Comparison of ENCODE assay signal across 10 mouse cellular contexts in the genomic region with DNA sequence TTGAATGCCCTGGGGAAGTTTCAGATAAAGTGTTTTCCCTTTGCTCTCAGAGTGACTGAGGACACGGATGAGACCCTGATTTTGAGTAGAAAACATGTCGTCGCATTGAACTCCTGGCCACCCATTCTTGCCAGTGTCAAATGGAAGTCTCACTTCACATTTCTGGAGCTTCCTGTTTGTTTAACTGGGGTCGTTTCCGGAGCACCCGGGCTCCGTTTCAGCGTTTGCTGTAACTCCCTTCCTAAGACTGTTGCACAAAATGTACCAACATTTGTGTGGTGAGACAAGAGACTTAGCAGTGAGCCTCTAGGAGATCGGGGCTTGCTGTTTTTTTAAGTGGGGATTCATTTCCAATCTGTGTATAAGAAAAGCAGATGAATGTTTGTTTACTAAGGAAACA.
DNase-seq lines count a peak whose midpoint lies in the region; ATAC-seq and TF ChIP-seq lines count a peak whose summit lies in the region.
"Had no signal": no experiment of that assay in that cellular context is flagged by ENCODE, and none has a peak within 500 bp of the region (broad histone marks: within the 10 kb centered on the region; RNA-seq: fewer than 3 reads in every experiment).

No protein-coding gene starts in this region.

- H3K27me3 ChIP-seq in embryonic facial prominence, embryonic 14.5 days (replicated peaks; ENCODE audit: control insufficient read depth, insufficient read depth, low read length) = no peaks in the 10 kb centered on the region
- H3K27me3 ChIP-seq in embryonic facial prominence, embryonic 10.5 days (replicated peaks; ENCODE audit: low read depth, poor library complexity, severe bottlenecking) = peaks cover 9% of the 10 kb centered on the region; the same call in 1 of the 2 replicates
- H3K27me3 ChIP-seq in liver, postnatal 0 days (ENCODE audit: insufficient read depth, low read length) = no peaks in the 10 kb centered on the region
- H3K27me3 ChIP-seq: forebrain, embryonic 15.5 days had no signal

- H3K4me1 ChIP-seq in embryonic facial prominence, embryonic 14.5 days (ENCODE audit: control insufficient read depth, insufficient read depth, low read length) = peaks cover 15% of the 10 kb centered on the region; the same call in 1 of the 2 replicates
- peaks cover 35% of the 10 kb centered on the region for H3K4me1 ChIP-seq in embryonic facial prominence, embryonic 10.5 days
- H3K4me1 ChIP-seq in liver, postnatal 0 days (ENCODE audit: insufficient read depth) = peaks cover 15% of the 10 kb centered on the region

- peak; percentile 15; the same call in 1 of the 2 replicates for TF ChIP-seq EP300 in liver, postnatal 0 days (IDR thresholded peaks at IDR 0.05; ENCODE audit: low read depth)

- H3K9ac ChIP-seq in embryonic facial prominence, embryonic 14.5 days (ENCODE audit: low read depth, low read length) = no peak overlapping the region
- no peak overlapping the region for H3K9ac ChIP-seq in liver, postnatal 0 days (replicated peaks)
- H3K9ac ChIP-seq: forebrain, embryonic 15.5 days had no signal

- H3K36me3 ChIP-seq in embryonic facial prominence, embryonic 14.5 days (ENCODE audit: control insufficient read depth, insufficient read depth, low read length) = no peaks in the 10 kb centered on the region
- no peaks in the 10 kb centered on the region for H3K36me3 ChIP-seq in embryonic facial prominence, embryonic 10.5 days (replicated peaks)
- H3K36me3 ChIP-seq in liver, postnatal 0 days (replicated peaks; ENCODE audit: insufficient read depth, low read length) = peaks cover 8% of the 10 kb centered on the region; the same call in 1 of the 2 replicates
- H3K36me3 ChIP-seq: forebrain, embryonic 15.5 days had no signal

- no peak overlapping the region for H3K27ac ChIP-seq in embryonic facial prominence, embryonic 14.5 days (replicated peaks; ENCODE audit: low read depth, low read length)
- no peak overlapping the region; the same call in 1 of the 2 replicates for H3K27ac ChIP-seq in embryonic facial prominence, embryonic 10.5 days (replicated peaks)
- H3K27ac ChIP-seq in layer of hippocampus, adult 2 months = 0 out of 2 replicates have a peak overlapping the region, but pooled peaks have one; percentile 6
- peak overlapping the region; percentile 80 for H3K27ac ChIP-seq in liver, postnatal 0 days (ENCODE audit: low read depth)
- H3K27ac ChIP-seq: forebrain, embryonic 15.5 days had no signal

- WGBS in embryonic facial prominence, embryonic 14.5 days = 21% methylated on average over 9 of the region's 9 CpGs
- WGBS in embryonic facial prominence, embryonic 10.5 days = 37% methylated on average over 9 of the region's 9 CpGs
- WGBS in liver, postnatal 0 days (ENCODE audit: insufficient replicate concordance) = 16% methylated on average over 9 of the region's 9 CpGs

- H3K9me3 ChIP-seq in embryonic facial prominence, embryonic 14.5 days (ENCODE audit: control insufficient read depth, low read length) = no peaks in the 10 kb centered on the region
- no peaks in the 10 kb centered on the region for H3K9me3 ChIP-seq in embryonic facial prominence, embryonic 10.5 days
- H3K9me3 ChIP-seq in liver, postnatal 0 days (ENCODE audit: low read length) = no peaks in the 10 kb centered on the region
- H3K9me3 ChIP-seq: forebrain, embryonic 15.5 days had no signal

- DNase-seq in embryonic facial prominence, embryonic 14.5 days (ENCODE audit: low spot score) = peak; percentile 4
- DNase-seq in embryonic facial prominence, embryonic 10.5 days (ENCODE audit: low spot score) = no peak
- no peak for DNase-seq in layer of hippocampus, adult 2 months (ENCODE audit: low spot score in 2 of 2)
- DNase-seq in layer of hippocampus, postnatal 10 days (ENCODE audit: low spot score in 2 of 2) = no peak
- peak; percentile 28 for DNase-seq in liver, postnatal 0 days
- peak; percentile 19 to 41 for DNase-seq in thymus, postnatal 10 days (ENCODE audit: low spot score in 2 of 2)
- DNase-seq in T-cell, adult 2 months (ENCODE audit: low spot score) = no peak
- DNase-seq in layer of hippocampus, adult 18-20 months (ENCODE audit: low spot score in 2 of 2) = no peak

- no peak overlapping the region for H3K4me3 ChIP-seq in embryonic facial prominence, embryonic 14.5 days (ENCODE audit: low read depth, low read length)
- no peak overlapping the region for H3K4me3 ChIP-seq in embryonic facial prominence, embryonic 10.5 days
- H3K4me3 ChIP-seq in layer of hippocampus, adult 2 months = no peak overlapping the region
- no peak overlapping the region for H3K4me3 ChIP-seq in liver, postnatal 0 days (ENCODE audit: low read depth, low read length)
- H3K4me3 ChIP-seq: forebrain, embryonic 15.5 days had no signal

- no peak for TF ChIP-seq CTCF in layer of hippocampus, adult 2 months (conservative IDR thresholded peaks at IDR 0.05)
- TF ChIP-seq CTCF in liver, postnatal 0 days (IDR thresholded peaks at IDR 0.05; ENCODE audit: low read depth) = no peak

- no peak for ATAC-seq in embryonic facial prominence, embryonic 14.5 days (ENCODE audit: low read depth)
- no peak for ATAC-seq in liver, postnatal 0 days
- ATAC-seq: forebrain, embryonic 15.5 days; midbrain, embryonic 16.5 days had no signal

- no peak overlapping the region for H3K4me2 ChIP-seq in embryonic facial prominence, embryonic 14.5 days (ENCODE audit: low read depth, low read length)
- peak overlapping the region; percentile 32; the same call in 1 of the 2 replicates for H3K4me2 ChIP-seq in liver, postnatal 0 days (ENCODE audit: low read depth, low read length)
- H3K4me2 ChIP-seq: forebrain, embryonic 15.5 days had no signal

Comparison
In these comparisons a context has a peak if more than half of its experiments do, and no peak if none do; other contexts are left out.
1. DNase-seq: peak in embryonic facial prominence, embryonic 14.5 days (single experiment), liver, postnatal 0 days (single experiment) and thymus, postnatal 10 days (2 of 2); none in embryonic facial prominence, embryonic 10.5 days (single experiment), layer of hippocampus, adult 2 months (0 of 2), layer of hippocampus, postnatal 10 days (0 of 2), T-cell, adult 2 months (single experiment) and layer of hippocampus, adult 18-20 months (0 of 2).
2. H3K27ac ChIP-seq: peak in layer of hippocampus, adult 2 months (single experiment) and liver, postnatal 0 days (single experiment); none in embryonic facial prominence, embryonic 14.5 days (single experiment) and embryonic facial prominence, embryonic 10.5 days (single experiment).